Mouse (Mus musculus): ENCODE results near the gene Mamld1. TPM values are rescaled to one million over a fixed set of nuclear protein-coding genes. Genes with fewer than 3 reads are reported as not detected.

Mamld1 gene
- polyA plus RNA-seq, 1 experiment from 2014 or later = 1.4 TPM

DNA sequence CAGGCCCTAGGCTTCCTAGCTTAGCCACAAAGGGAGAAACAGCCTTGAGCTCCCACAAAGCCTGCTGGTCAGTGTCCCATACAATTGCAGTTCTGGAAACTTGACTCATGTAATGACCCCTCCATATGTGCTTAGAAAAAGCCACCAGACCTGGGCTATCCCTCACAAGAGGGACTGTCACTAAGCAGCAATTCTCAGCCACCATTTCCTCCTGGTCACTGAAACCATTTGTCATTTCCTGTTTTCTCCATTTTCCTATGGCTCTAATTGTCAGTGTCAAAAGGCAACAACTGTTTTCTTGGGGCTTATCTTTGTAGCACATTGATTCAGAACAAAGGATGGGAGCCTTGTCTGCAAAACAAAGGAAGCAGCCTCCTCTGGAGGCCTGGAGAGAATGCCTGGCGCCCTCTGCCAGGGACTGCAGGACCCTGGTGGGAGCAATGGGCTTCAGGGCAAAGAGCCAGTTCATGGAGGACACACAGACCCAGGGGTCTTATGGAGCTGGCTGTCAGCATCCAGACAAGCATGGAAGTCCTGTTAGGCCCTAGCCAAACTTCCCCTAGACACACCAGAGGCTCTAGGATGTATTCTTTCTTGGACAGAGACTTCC, 99.5 kb downstream of the Mamld1 start:
- Histone ChIP-seq H3K9me3 (no peaks in the 10 kb centered on the region), H3K4me1 (no peaks in the 10 kb centered on the region), H3K4me2 (no peak overlapping the region), H3K9ac (no peak overlapping the region), H3K36me3 (no peaks in the 10 kb centered on the region), H3K27me3 (peaks cover 3% of the 10 kb centered on the region), H3K27ac (no peak overlapping the region), H3K4me3 (no peak overlapping the region)
- 31% methylated on average over 1 of the region's 1 CpGs for WGBS
- ATAC-seq (ENCODE audit: insufficient number of reproducible peaks, low FRiP score, low TSS enrichment, low read depth) = no peak

DNA sequence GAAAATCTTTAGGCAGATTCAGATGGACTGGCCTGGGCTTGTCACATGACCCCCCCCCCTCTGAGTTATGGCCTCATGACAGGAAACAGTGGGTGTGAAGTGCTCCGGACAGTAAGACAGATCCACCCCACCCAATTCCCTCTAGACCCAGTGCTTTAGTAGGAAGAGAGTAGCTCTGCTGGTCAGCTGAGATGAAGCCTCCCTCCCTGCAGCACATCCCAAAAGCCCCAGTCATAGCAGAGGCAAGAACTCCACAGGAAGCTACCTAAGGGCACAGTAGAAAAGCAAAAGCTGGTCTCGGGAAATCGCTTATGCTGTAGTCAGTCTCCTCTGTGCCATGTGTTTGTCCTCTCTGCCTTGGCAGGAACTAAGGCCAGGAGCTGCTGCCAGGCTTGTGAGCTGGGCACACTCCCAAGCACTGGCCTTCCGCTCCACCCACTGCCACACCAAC, 100.5 kb downstream of the Mamld1 start:
- no peak overlapping the region for H3K4me3 ChIP-seq

DNA sequence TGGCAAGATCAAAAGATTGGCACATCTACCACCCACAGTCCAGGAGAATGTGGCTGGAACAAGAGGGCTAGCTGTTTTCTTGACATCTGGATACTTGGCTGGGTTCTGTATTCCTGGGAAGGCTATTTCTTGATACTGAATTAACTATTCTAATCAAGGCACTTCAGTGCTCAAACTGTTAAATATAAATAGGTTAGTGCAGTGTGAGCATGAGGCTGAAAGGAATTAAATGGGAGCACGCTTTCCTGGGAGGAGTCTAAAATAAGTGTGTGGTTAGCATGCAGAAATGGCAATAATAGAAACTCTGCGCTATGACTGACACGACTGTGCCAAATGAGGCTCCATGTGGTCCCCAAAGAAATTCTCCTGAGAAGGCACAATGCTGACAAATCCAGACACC, 131.5 kb downstream of the Mamld1 start:
- Histone ChIP-seq H3K36me3 (no peaks in the 10 kb centered on the region), H3K4me3 (no peak overlapping the region), H3K4me1 (no peaks in the 10 kb centered on the region), H3K4me2 (no peak overlapping the region), H3K27me3 (0 out of 2 replicates have a peak, but pooled peaks cover 9% of the 10 kb centered on the region), H3K27ac (no peak overlapping the region), H3K9ac (no peak overlapping the region), H3K9me3 (no peaks in the 10 kb centered on the region)
- WGBS = 81% methylated on average over 3 of the region's 3 CpGs
- ATAC-seq (ENCODE audit: insufficient number of reproducible peaks, low FRiP score, low TSS enrichment, low read depth) = no peak

More for the DNA sequence above, 100.5 kb downstream of the Mamld1 start:
- ATAC-seq (ENCODE audit: insufficient number of reproducible peaks, low FRiP score, low TSS enrichment, low read depth) = no peak
- WGBS = 74% methylated on average over 4 of the region's 4 CpGs
- no peak overlapping the region for H3K27ac ChIP-seq
- no peaks in the 10 kb centered on the region for H3K4me1 ChIP-seq
- no peak overlapping the region for H3K4me2 ChIP-seq
- H3K9me3 ChIP-seq = no peaks in the 10 kb centered on the region
- no peaks in the 10 kb centered on the region for H3K36me3 ChIP-seq
- H3K9ac ChIP-seq = no peak overlapping the region
- H3K27me3 ChIP-seq = peaks cover 6% of the 10 kb centered on the region

DNA sequence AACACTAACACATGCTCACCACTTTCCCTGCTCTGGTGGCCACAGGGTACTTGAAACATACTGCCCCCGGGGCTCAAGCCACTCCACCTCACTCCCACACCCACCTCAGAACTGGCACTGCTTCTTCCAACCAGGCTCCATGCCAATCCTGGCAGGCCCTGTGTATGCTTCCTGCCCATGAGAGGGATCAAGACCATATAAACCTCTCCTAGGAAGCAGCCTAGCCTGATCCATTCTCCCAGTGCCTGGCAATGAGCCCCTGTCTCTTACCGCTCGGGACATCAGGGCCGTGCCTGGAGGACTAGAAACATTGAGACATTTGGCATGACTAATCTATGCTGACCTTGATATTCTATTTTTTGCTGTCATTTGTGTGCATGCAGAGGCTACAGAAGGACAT, 133.6 kb downstream of the Mamld1 start:
- Histone ChIP-seq H3K4me2 (no peak overlapping the region), H3K4me1 (no peaks in the 10 kb centered on the region), H3K27ac (no peak overlapping the region), H3K36me3 (no peaks in the 10 kb centered on the region), H3K4me3 (no peak overlapping the region), H3K27me3 (0 out of 2 replicates have a peak, but pooled peaks cover 9% of the 10 kb centered on the region), H3K9me3 (no peaks in the 10 kb centered on the region), H3K9ac (no peak overlapping the region)
- no peak for ATAC-seq (ENCODE audit: insufficient number of reproducible peaks, low FRiP score, low TSS enrichment, low read depth)
- WGBS = 89% methylated on average over 4 of the region's 4 CpGs

DNA sequence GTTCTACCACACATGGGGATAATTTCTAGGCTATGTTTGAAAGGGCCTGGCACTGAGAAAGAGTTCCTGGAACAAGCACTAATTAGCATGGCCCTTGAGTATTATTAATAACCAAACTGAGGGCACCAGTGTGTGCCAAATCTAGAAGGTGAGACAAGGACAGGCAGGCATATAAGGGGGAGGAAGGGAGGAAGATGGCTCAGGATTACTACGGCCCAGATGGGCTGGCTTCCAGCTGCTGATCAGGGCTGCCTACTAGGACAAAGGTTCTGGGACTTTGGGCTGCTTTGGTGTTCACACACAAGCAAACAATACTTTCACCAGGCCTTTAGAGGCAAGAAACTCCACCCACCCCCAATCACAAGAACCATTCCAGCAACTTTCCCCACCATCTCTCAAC, 136.3 kb downstream of the Mamld1 start:
- Histone ChIP-seq H3K27ac (no peak overlapping the region), H3K27me3 (0 out of 2 replicates have a peak, but pooled peaks cover 9% of the 10 kb centered on the region), H3K9ac (no peak overlapping the region), H3K4me3 (no peak overlapping the region), H3K9me3 (no peaks in the 10 kb centered on the region), H3K4me2 (no peak overlapping the region), H3K36me3 (no peaks in the 10 kb centered on the region), H3K4me1 (no peaks in the 10 kb centered on the region)
- no peak for ATAC-seq (ENCODE audit: insufficient number of reproducible peaks, low FRiP score, low TSS enrichment, low read depth)
- 100% methylated on average over 1 of the region's 1 CpGs for WGBS

DNA sequence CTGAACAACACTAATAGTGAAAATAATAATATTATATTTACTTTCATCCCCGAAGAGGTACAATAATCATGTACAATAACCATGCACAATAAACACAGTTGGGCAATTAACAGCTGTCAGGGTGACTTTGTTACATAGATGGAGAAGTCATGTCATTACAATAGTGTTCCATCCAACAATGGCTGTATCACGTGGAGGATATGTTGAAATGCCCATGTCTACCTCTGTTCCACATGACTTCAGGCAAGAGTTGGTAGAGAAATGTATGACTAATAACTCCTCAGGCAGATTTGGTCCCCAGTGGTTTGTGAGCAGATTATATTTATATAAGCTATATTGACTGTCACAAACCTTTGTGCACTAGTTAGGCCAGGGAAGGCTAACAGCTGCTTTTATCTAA, 154.7 kb downstream of the Mamld1 start:
- Histone ChIP-seq H3K4me3 (no peak overlapping the region), H3K27ac (no peak overlapping the region), H3K27me3 (no peaks in the 10 kb centered on the region), H3K36me3 (no peaks in the 10 kb centered on the region), H3K4me1 (no peaks in the 10 kb centered on the region), H3K9ac (no peak overlapping the region), H3K9me3 (no peaks in the 10 kb centered on the region), H3K4me2 (no peak overlapping the region)
- WGBS = 75% methylated on average over 2 of the region's 2 CpGs
- no peak for ATAC-seq (ENCODE audit: insufficient number of reproducible peaks, low FRiP score, low TSS enrichment, low read depth)

Other genes with a start within 250 kb of the Mamld1 start
- gene Mtm1, start 160.5 kb downstream of the Mamld1 start, polyA plus RNA-seq (2015; fragmentation: Nextera tagmentation; extraction: Ambion mirVana) = 4.9 and 5.2 TPM in 2 replicates

Measured in limb, embryonic 15.5 days (tissue).